Mouse (Mus musculus): Measurements from ENCODE around the gene Iqcc. TPM values are rescaled to one million over a fixed set of nuclear protein-coding genes. Genes with fewer than 3 reads are reported as not detected.

Iqcc gene
- polyA plus RNA-seq, 1 experiment from 2014 or later = 18.6 TPM

DNA sequence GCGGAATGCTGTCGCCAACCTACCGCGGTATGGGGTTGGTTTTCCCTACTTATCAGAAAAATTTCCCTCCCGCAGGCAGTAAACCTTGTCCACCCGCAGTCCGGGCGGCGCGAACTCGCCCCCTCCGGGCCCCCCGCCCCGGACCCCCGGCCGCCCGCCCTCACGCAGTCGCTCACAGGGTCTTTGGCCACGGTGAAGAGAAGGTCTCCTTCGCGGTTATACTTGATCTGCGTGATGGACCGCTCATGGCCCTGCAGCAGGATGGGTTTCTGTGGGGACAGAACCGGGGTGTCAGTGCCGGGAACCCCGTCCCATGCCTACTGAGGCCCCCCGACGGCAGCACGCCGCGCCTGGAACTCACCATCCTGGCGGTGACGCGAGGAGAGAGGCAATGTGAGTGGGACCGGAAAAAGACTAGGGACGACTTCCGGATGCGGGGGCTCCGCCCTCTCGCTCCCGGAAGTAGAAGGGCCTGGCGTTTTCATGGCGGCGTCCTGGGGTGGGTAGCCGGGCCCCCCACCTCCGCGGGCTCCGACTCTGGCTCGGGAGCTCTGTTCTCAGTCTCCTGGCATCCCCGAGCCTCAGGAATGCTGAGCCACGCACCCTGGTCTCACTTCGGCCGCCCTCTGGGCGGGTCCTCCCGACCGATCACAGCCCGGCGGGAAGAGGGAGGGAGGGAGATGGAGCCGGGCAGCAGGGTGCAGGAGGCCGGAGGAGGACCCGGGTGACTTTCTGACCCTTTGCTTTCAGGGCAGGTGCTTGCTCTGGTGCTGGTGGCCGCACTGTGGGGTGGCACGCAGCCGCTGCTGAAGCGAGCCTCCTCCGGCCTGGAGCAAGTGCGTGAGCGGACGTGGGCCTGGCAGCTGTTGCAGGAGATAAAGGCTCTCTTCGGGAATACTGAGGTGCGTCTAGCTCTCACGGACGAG, 18.4 kb downstream of the Iqcc start, which contains the start of the genes Eif3i and Tmem234:
TSS of gene Eif3i (minus strand) at position 416 of the 926 bp plus-strand sequence.
TSS of gene Tmem234 (plus strand) at position 436 of the 926 bp plus-strand sequence.
- under 1% methylated on average over 71 of the region's 74 CpGs for WGBS
- H3K36me3 ChIP-seq = peaks cover 59% of the 10 kb centered on the region

DNA sequence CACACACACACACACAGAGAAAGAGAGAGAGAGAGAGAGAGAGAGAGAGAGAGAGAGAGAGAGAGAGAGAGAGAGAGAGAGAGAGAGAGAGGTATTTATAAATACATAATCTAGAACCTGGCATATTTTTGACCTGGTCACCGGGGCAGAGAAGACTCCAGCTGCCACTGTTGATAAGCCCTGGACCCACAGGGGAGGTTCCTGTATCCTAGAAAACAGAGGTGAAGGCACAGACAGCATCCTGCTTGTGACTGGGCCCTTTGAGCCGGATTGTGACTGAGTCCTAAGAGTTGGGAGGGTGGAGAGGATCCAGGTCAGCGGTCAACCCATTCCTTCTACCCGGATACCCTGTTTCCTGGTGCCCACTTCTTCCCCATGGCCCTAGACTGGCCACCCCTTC, 30.0 kb downstream of the Iqcc start:
- Histone ChIP-seq H3K36me3 (peaks cover 39% of the 10 kb centered on the region), H3K4me1 (replicated peaks) (peaks cover 5% of the 10 kb centered on the region), H3K4me2 (no peak overlapping the region), H3K9ac (no peak overlapping the region), H3K4me3 (no peak overlapping the region), H3K27me3 (replicated peaks) (no peaks in the 10 kb centered on the region), H3K9me3 (replicated peaks) (no peaks in the 10 kb centered on the region), H3K27ac (ENCODE audit: poor library complexity, severe bottlenecking) (no peak overlapping the region)
- ATAC-seq (ENCODE audit: insufficient number of reproducible peaks, low FRiP score) = no peak
- WGBS = 59% methylated on average over 4 of the region's 4 CpGs

More for the DNA sequence above, 18.4 kb downstream of the Iqcc start, which contains the start of the genes Eif3i and Tmem234:
- Histone ChIP-seq H3K9me3 (replicated peaks) (no peaks in the 10 kb centered on the region), H3K4me3 (peak within 1 kb of the TSS; percentile 87), H3K4me1 (replicated peaks) (peaks cover 30% of the 10 kb centered on the region), H3K4me2 (peak within 1 kb of the TSS; percentile 85), H3K9ac (peak within 1 kb of the TSS; percentile 92), H3K27ac (ENCODE audit: poor library complexity, severe bottlenecking) (peak within 1 kb of the TSS; percentile 67; the same call in 1 of the 2 replicates), H3K27me3 (replicated peaks) (no peaks in the 10 kb centered on the region)
- ATAC-seq (ENCODE audit: insufficient number of reproducible peaks, low FRiP score) = peak; percentile 87

DNA sequence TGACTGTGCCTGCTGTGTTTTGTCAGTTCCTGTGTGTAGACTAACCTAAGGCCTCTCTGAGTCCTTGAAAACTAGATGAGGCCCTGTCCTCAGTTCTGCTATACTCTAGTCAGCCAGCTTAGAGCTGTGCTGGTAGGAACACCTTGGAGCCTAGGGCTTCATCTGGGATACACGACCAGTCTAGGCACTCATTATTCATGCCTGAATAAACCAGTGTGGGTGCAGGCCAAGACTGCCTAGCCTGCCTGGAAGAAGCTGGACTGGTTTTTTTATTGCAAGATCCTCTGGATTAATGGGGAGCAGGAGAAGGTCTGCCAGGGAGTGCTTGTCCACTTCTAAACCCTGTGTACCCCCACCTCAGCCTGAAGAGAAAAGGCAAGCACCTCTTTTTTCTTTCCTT, 32.0 kb downstream of the Iqcc start:
- Histone ChIP-seq H3K27me3 (replicated peaks) (no peaks in the 10 kb centered on the region), H3K27ac (ENCODE audit: poor library complexity, severe bottlenecking) (no peak overlapping the region), H3K4me1 (replicated peaks) (peaks cover 5% of the 10 kb centered on the region), H3K9me3 (replicated peaks) (no peaks in the 10 kb centered on the region), H3K36me3 (peaks cover 19% of the 10 kb centered on the region), H3K4me2 (no peak overlapping the region), H3K4me3 (no peak overlapping the region), H3K9ac (no peak overlapping the region)
- WGBS = 55% methylated on average over 1 of the region's 1 CpGs
- ATAC-seq (ENCODE audit: insufficient number of reproducible peaks, low FRiP score) = no peak

DNA sequence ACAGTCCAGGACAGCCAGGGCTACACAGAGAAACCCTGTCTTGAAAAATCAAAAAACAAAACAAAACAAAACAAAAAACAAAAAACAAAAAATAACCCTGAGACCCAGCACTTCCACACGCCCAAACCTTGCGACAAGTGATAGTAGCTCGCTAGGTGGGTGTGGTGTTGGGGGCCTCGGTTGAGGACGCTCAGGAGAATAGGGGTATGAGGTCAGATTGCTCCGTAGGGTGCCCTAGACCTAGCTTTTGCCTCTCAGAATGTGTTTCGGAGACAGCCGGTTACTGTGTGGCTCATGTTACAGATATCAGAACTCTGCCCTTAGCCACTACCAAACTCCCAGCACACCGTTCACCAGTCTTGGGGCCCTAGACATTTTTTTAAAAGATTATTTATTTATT, 33.1 kb downstream of the Iqcc start:
- Histone ChIP-seq H3K27ac (ENCODE audit: poor library complexity, severe bottlenecking) (no peak overlapping the region), H3K4me3 (peak overlapping the region; percentile 51; the same call in 1 of the 2 replicates), H3K9me3 (replicated peaks) (no peaks in the 10 kb centered on the region), H3K27me3 (replicated peaks) (no peaks in the 10 kb centered on the region), H3K36me3 (peaks cover 8% of the 10 kb centered on the region), H3K4me2 (peak overlapping the region; percentile 68), H3K4me1 (replicated peaks) (peaks cover 5% of the 10 kb centered on the region), H3K9ac (peak overlapping the region; percentile 63; the same call in 1 of the 2 replicates)
- 76% methylated on average over 9 of the region's 9 CpGs for WGBS
- ATAC-seq (ENCODE audit: insufficient number of reproducible peaks, low FRiP score) = 0 out of 2 replicates have a peak, but pooled peaks have one; percentile 16

DNA sequence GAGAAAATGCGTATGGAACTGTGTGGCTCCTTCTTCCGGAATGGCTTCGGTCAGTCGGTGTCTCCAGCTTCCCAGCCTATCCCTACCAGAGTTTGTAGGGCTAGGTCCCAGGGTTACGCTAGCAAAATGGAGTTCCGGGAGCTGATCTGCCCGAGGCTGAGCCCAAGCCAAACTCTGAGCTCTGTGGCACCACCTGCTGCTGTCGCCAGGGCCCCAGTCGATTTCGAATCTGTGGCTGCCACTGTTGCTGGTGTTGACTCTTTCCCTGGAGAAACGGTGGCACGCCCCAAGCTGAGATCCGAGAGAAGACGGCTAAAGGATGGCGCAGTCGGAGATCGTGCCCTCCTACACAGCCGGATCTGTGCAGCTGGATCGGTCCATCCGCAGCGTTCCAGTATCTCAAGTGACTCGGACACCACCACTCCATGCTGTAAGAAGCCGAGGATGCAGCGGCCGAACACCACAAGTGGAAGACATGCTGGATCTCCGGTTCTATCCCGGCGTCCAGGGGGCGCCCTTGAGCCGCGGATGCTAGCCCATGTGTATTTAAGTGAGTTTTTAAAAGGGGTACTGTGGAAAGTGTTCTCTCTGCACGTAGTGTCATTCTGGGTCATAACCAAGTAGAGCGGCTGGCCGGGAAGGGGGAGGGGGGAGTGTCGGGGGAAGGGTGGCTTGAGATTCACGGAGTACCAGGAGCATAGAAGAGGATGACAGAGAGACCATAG, 33.9 kb downstream of the Iqcc start:
- peak overlapping the region; percentile 51 for H3K4me3 ChIP-seq
- peaks cover 8% of the 10 kb centered on the region for H3K4me1 ChIP-seq (replicated peaks)
- no peaks in the 10 kb centered on the region for H3K27me3 ChIP-seq (replicated peaks)
- no peaks in the 10 kb centered on the region for H3K9me3 ChIP-seq (replicated peaks)
- H3K27ac ChIP-seq (ENCODE audit: poor library complexity, severe bottlenecking) = peak overlapping the region; percentile 26; the same call in 1 of the 2 replicates
- H3K9ac ChIP-seq = peak overlapping the region; percentile 63
- WGBS = 1% methylated on average over 36 of the region's 36 CpGs
- peak; percentile 82 for ATAC-seq (ENCODE audit: insufficient number of reproducible peaks, low FRiP score)
- H3K36me3 ChIP-seq = peaks cover under 1% of the 10 kb centered on the region; the same call in 1 of the 2 replicates
- peak overlapping the region; percentile 68 for H3K4me2 ChIP-seq

DNA sequence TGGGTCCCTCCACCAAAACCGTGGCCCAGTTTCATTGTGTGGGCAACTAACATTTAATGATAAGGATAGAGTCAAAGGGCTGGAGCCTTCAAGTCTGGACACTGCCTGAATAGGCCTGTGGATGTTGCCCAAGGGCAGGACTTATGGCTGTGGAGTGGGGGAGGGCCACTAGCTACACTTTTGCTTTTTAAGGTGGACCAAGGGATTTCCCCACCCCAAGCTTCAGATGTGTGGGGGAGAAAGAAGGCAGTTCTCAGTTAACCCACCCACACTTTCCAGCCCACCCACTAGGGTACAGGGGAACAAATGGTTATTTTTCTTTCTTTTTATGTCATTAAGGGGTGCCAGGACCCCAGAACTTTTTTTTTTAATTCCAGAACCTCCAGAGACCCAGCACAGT, 34.5 kb downstream of the Iqcc start:
- peaks cover 10% of the 10 kb centered on the region for H3K4me1 ChIP-seq (replicated peaks)
- no peak overlapping the region for H3K27ac ChIP-seq (ENCODE audit: poor library complexity, severe bottlenecking)

DNA sequence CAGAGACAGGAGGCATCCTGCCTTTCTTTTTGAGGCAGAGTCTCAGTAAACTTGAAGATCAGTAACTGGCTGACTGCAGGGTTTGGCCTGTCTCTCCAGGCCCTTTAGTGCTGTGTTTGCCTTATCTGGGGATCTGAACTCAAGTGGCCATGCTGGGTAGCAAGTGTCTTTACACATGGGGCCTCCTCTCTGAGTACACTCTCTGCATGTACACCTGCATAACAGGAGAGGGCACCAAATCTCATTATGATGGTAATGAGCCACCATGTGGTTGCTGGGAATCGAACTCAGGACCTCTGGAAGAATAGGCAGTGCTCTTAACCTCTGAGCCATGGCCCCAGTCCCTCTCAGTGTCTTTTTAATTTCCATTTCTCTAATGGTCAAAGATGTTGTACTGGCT, 36.6 kb downstream of the Iqcc start:
- Histone ChIP-seq H3K36me3 (no peaks in the 10 kb centered on the region), H3K9ac (no peak overlapping the region), H3K4me2 (no peak overlapping the region), H3K27me3 (replicated peaks) (no peaks in the 10 kb centered on the region), H3K4me3 (no peak overlapping the region), H3K27ac (ENCODE audit: poor library complexity, severe bottlenecking) (no peak overlapping the region), H3K9me3 (replicated peaks) (no peaks in the 10 kb centered on the region), H3K4me1 (replicated peaks) (peaks cover 10% of the 10 kb centered on the region)
- WGBS = 76% methylated on average over 1 of the region's 1 CpGs
- ATAC-seq (ENCODE audit: insufficient number of reproducible peaks, low FRiP score) = no peak

More for the DNA sequence above, 34.5 kb downstream of the Iqcc start:
- WGBS = 61% methylated on average over 1 of the region's 1 CpGs
- Histone ChIP-seq H3K9me3 (replicated peaks) (no peaks in the 10 kb centered on the region), H3K36me3 (no peaks in the 10 kb centered on the region), H3K27me3 (replicated peaks) (no peaks in the 10 kb centered on the region), H3K4me3 (peak overlapping the region; percentile 51; the same call in 1 of the 2 replicates), H3K4me2 (peak overlapping the region; percentile 68), H3K9ac (peak overlapping the region; percentile 63; the same call in 1 of the 2 replicates)
- ATAC-seq (ENCODE audit: insufficient number of reproducible peaks, low FRiP score) = no peak

DNA sequence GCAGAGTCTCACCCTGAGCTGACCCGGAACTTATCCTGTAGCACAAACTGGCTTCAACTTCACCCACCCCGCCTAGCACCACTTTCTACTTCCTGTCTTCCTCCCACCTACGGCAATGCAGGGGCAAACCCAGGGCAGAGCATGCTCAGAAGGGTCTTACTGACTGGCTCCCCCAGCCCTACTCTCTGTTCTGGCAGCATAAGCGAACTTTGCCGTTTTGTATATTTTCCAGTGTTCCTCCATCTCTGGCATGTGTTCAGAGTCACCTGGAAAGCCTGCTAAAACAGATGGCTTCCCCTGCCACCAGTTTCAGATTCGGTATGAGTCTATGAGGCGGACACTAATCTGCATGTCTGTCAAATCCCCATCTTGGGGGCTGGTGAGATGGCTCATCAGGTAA, 38.6 kb downstream of the Iqcc start:
- Histone ChIP-seq H3K9me3 (replicated peaks) (no peaks in the 10 kb centered on the region), H3K4me2 (no peak overlapping the region), H3K27ac (ENCODE audit: poor library complexity, severe bottlenecking) (peak overlapping the region; percentile 37; the same call in 1 of the 2 replicates), H3K36me3 (no peaks in the 10 kb centered on the region), H3K9ac (no peak overlapping the region), H3K27me3 (replicated peaks) (no peaks in the 10 kb centered on the region), H3K4me3 (no peak overlapping the region), H3K4me1 (replicated peaks) (peaks cover 12% of the 10 kb centered on the region)
- ATAC-seq (ENCODE audit: insufficient number of reproducible peaks, low FRiP score) = no peak
- 59% methylated on average over 7 of the region's 7 CpGs for WGBS

DNA sequence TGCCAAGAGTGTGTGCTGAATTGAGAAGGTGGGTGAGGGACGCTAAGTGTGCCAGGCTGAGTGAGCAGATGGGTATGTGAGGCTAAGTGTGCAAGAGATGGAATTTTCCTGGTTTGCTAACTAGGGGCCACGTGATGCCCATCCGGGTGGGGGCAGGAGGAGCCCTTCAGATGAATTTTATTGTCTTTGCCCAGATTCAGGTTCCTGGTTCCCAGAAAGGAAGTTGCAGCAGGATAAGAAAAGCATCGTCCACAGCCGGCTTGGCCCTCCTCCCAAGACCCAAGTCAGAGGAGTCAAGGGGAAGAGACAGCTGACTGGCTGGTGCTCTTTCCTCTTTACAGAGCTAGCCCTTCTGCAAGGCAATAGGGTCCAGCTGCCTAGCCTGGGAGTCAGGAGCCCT, 40.4 kb downstream of the Iqcc start, which contains the start of gene Fam167b:
TSS of gene Fam167b (minus strand) at position 84 of the 400 bp plus-strand sequence.
- H3K9ac ChIP-seq = no peak within 1 kb of the TSS
- H3K4me3 ChIP-seq = 0 out of 2 replicates have a peak within 1 kb of the TSS, but pooled peaks have one; percentile 9
- H3K9me3 ChIP-seq (replicated peaks) = no peaks in the 10 kb centered on the region
- H3K36me3 ChIP-seq = no peaks in the 10 kb centered on the region
- no peak for ATAC-seq (ENCODE audit: insufficient number of reproducible peaks, low FRiP score)
- H3K4me1 ChIP-seq (replicated peaks) = peaks cover 12% of the 10 kb centered on the region
- peak within 1 kb of the TSS; percentile 56 for H3K27ac ChIP-seq (ENCODE audit: poor library complexity, severe bottlenecking)
- H3K4me2 ChIP-seq = peak within 1 kb of the TSS; percentile 30
- WGBS = 57% methylated on average over 5 of the region's 5 CpGs
- no peaks in the 10 kb centered on the region for H3K27me3 ChIP-seq (replicated peaks)

DNA sequence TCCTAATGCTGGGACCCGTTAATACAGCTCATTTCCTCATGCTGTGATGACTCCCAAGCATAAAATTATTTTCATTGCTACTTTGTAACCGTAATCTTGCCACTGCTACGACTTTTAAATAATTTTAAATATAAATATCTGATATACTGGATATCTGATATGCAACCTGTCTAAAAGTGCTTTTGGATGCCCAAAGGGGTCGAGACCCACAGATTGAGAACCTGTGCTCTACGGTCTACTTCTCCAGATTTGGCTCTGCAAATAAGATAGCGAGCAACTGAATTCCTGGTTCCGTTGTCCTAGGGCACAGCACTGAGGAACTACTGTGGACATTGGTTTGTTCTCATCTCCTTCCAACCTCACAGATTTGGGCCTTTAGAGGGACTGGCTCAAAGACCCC, 41.2 kb downstream of the Iqcc start:
- 73% methylated on average over 7 of the region's 7 CpGs for WGBS
- no peak overlapping the region for H3K27ac ChIP-seq (ENCODE audit: poor library complexity, severe bottlenecking)

More for the DNA sequence above, 41.2 kb downstream of the Iqcc start:
- Histone ChIP-seq H3K9me3 (replicated peaks) (no peaks in the 10 kb centered on the region), H3K36me3 (no peaks in the 10 kb centered on the region), H3K4me2 (peak overlapping the region; percentile 7; the same call in 1 of the 2 replicates), H3K4me1 (replicated peaks) (peaks cover 16% of the 10 kb centered on the region), H3K4me3 (no peak overlapping the region), H3K9ac (no peak overlapping the region), H3K27me3 (replicated peaks) (no peaks in the 10 kb centered on the region; the same call in 1 of the 2 replicates)
- no peak for ATAC-seq (ENCODE audit: insufficient number of reproducible peaks, low FRiP score)

Data from heart, embryonic 12.5 days (tissue).